Mouse (Mus musculus) midbrain, embryonic 11.5 days (tissue): ENCODE measurements around the gene Tjap1. TPM values are rescaled to one million over a fixed set of nuclear protein-coding genes. Genes with fewer than 3 reads are reported as not detected.

ENCODE experiments used
- ATAC-seq: fragments of 200-750 bp; cut with Nextera tagmentation; 2 replicates; pipeline ENCODE4 v1.8.0; 2017; ENCODE audit warnings: moderate TSS enrichment, moderate library complexity; ENCODE audit not compliant: low FRiP score
- DNase-seq: peaks from one replicate; pipeline ENCODE4 v3.0.0; 2015; ENCODE audit warnings: low spot score; ENCODE audit errors: missing footprints
- H3K27ac ChIP-seq: fragments of 300-500 bp; sonication (generic); 2 replicates; pipeline ENCODE4 v1.5.1; 2014; ENCODE audit warnings: low read depth, low read length
- H3K27me3 ChIP-seq: fragments of 300-500 bp; sonication (generic); 2 replicates; pipeline ENCODE4 v1.6.1; 2014; ENCODE audit warnings: mild to moderate bottlenecking, low read length, moderate library complexity, mixed read lengths; ENCODE audit not compliant: control insufficient read depth, insufficient read depth
- H3K36me3 ChIP-seq: fragments of 300-500 bp; sonication (generic); 2 replicates; pipeline ENCODE4 v1.6.1; 2014; ENCODE audit warnings: mild to moderate bottlenecking, low read length, moderate library complexity, mixed read lengths; ENCODE audit not compliant: control insufficient read depth, insufficient read depth
- H3K4me1 ChIP-seq: fragments of 300-500 bp; sonication (generic); 2 replicates; pipeline ENCODE4 v1.6.1; 2014; ENCODE audit warnings: low read length; ENCODE audit not compliant: control insufficient read depth, insufficient read depth
- H3K4me2 ChIP-seq: fragments of 300-500 bp; sonication (generic); 2 replicates; pipeline ENCODE4 v1.6.1; 2014; ENCODE audit warnings: mild to moderate bottlenecking, moderate library complexity
- H3K4me3 ChIP-seq: fragments of 300-500 bp; sonication (generic); 2 replicates; pipeline ENCODE4 v1.5.1; 2014; ENCODE audit warnings: low read depth, low read length
- H3K9ac ChIP-seq: fragments of 300-500 bp; sonication (generic); 2 replicates; pipeline ENCODE4 v1.6.1; 2014; ENCODE audit warnings: low read length
- H3K9me3 ChIP-seq: fragments of 300-500 bp; sonication (generic); 2 replicates; pipeline ENCODE4 v1.6.1; 2016; ENCODE audit warnings: low read length; ENCODE audit not compliant: control insufficient read depth
- WGBS: fragments of 180-500 bp; shearing (Covaris S2); extraction: QIAGEN DNeasy Blood & Tissue Kit; methylation state at CpG from one replicate; pipeline ENCODE4 v1.1.7; 2014; 5-methylcytosine and 5-hydroxymethylcytosine counted together
- polyA plus RNA-seq: library from polyadenylated mRNA; unstranded; fragments of >200 nt; fragmentation: Nextera tagmentation; extraction: Ambion mirVana; gene quantifications from 2 replicates; pipeline ENCODE4 v1.2.1, GENCODE M21; 2014

Tjap1 gene
- polyA plus RNA-seq, 1 experiment from 2014 or later: 51.0 TPM

DNA sequence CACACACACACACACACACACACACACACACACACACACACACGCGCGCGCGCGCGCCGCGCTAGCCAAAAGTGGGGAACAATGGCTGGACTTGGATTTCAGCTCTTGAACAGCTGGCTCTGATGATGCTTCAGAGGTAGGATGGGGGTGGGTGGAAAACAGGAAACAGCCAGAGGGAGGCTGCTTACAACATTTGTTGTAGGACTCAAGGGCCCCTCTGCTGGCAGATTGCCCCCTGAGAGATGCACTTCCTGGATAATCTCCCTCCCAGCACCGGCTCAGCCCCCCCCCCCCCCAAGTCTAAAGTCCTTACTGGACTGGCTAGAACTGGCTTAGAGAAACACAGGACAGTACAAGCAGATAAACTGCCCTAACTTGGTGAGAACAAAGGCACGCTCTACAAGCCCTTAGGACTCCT, 4.9 kb upstream of the Tjap1 start:
- Histone ChIP-seq H3K9ac (no peak overlapping the region), H3K4me1 (peaks cover 4% of the 10 kb centered on the region; the same call in 1 of the 2 replicates), H3K4me3 (no peak overlapping the region), H3K9me3 (no peaks in the 10 kb centered on the region), H3K4me2 (no peak overlapping the region), H3K36me3 (no peaks in the 10 kb centered on the region), H3K27ac (no peak overlapping the region), H3K27me3 (no peaks in the 10 kb centered on the region)
- 74% methylated on average over 11 of the region's 11 CpGs for WGBS
- no peak for DNase-seq
- ATAC-seq: no peak

DNA sequence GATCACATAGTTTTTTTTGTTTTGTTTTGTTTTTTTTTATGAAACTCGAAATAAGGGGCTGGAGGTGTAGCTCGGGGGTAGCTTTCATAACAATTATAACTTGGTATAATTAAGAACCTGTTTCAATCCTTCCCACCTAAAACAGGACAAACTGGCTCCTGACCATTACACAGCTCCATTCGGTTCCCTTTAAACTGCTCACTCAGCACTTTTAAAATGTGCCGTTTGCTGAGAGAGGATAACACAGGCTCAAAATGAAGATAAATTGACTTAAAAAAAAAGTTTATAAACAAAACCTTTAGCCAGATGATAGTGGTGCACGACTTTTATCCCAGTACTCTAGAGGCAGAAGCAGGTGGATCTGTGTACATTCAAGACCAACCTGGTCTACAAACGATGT, 2.6 kb upstream of the Tjap1 start:
- DNase-seq (no peak), ATAC-seq (no peak)
- H3K4me1 ChIP-seq: peaks cover 12% of the 10 kb centered on the region; the same call in 1 of the 2 replicates
- no peaks in the 10 kb centered on the region for H3K36me3 ChIP-seq
- no peak overlapping the region for H3K9ac ChIP-seq
- H3K4me3 ChIP-seq: no peak overlapping the region
- no peak overlapping the region for H3K4me2 ChIP-seq
- WGBS: 72% methylated on average over 6 of the region's 6 CpGs
- H3K27me3 ChIP-seq: no peaks in the 10 kb centered on the region
- no peaks in the 10 kb centered on the region for H3K9me3 ChIP-seq
- no peak overlapping the region for H3K27ac ChIP-seq

DNA sequence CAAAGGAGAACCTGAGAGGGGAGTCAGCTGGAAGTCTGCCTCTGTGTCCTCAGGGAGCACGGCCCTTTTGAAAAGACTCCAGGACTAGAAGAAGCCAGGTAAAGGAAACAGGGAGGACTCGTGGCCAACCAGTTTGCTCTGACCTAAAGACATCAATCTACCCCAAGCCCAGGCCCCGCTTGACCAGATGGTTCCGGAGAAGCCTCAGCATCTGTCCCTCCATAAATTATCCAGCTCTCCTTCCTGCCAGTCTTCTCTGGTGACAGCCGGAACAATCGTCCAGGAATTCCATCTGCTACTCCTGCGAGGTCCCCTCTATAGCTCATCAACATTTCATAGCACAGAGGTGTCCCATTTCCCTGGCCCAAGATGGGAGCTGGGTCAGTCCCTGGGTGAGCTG, 1.8 kb upstream of the Tjap1 start:
- no peak overlapping the region for H3K9ac ChIP-seq
- ATAC-seq (no peak), DNase-seq (no peak)
- H3K36me3 ChIP-seq: no peaks in the 10 kb centered on the region; the same call in 1 of the 2 replicates
- H3K4me1 ChIP-seq: peaks cover 12% of the 10 kb centered on the region; the same call in 1 of the 2 replicates
- H3K27ac ChIP-seq: no peak overlapping the region
- H3K4me2 ChIP-seq: no peak overlapping the region
- H3K9me3 ChIP-seq: no peaks in the 10 kb centered on the region
- 62% methylated on average over 7 of the region's 7 CpGs for WGBS
- no peaks in the 10 kb centered on the region for H3K27me3 ChIP-seq
- no peak overlapping the region for H3K4me3 ChIP-seq

DNA sequence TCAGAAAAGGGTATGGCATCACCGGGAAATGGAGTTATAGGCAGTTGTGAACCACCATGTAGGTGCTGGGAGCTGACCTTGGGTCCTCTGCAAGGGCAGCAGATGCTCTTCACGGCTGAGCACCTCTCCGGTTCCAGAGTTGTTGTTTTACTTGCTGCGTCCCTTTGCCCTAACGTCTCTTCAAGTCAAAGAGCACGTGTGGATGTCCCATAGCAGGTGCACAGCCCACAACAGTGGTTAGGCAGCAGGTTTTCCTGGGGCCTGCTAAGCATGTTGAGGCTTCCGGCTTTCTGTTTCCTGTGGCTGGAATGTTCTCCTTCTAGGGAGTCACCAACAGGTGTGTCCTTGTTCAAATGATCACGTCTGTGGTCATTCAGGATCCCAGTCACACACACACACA, 1.1 kb upstream of the Tjap1 start:
- WGBS: 87% methylated on average over 8 of the region's 8 CpGs
- Histone ChIP-seq H3K36me3 (no peaks in the 10 kb centered on the region; the same call in 1 of the 2 replicates), H3K4me1 (peaks cover 12% of the 10 kb centered on the region; the same call in 1 of the 2 replicates), H3K27ac (no peak overlapping the region), H3K9ac (no peak overlapping the region), H3K27me3 (no peaks in the 10 kb centered on the region), H3K9me3 (no peaks in the 10 kb centered on the region), H3K4me2 (no peak overlapping the region), H3K4me3 (no peak overlapping the region)
- ATAC-seq (no peak), DNase-seq (no peak)

DNA sequence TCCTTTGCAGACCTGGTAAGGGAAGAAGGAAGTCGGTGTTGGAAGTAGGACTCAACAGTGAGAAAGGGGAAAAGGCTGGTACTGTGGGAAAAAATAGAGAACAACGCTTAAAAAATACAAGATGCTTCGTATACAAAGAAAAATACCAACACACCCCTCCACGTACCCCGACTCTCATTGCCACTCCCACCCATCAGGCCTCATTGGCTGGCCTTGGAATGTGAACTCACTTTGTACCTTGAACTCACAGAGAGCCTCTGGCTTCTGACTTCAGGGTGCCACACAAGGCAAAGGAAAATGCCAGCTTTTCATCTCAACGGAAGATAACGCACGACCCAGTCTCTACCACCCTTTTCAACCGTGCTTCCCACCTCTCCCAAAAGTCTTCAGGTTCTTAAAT, 314 bp upstream of the Tjap1 start:
- no peak for DNase-seq
- Histone ChIP-seq H3K4me3 (peak overlapping the region; percentile 61), H3K9ac (peak overlapping the region; percentile 24; the same call in 1 of the 2 replicates), H3K36me3 (peaks cover 4% of the 10 kb centered on the region; the same call in 1 of the 2 replicates), H3K27me3 (no peaks in the 10 kb centered on the region), H3K9me3 (no peaks in the 10 kb centered on the region), H3K4me1 (peaks cover 12% of the 10 kb centered on the region; the same call in 1 of the 2 replicates), H3K4me2 (peak overlapping the region; percentile 55), H3K27ac (no peak overlapping the region)
- ATAC-seq: no peak
- 25% methylated on average over 9 of the region's 9 CpGs for WGBS

DNA sequence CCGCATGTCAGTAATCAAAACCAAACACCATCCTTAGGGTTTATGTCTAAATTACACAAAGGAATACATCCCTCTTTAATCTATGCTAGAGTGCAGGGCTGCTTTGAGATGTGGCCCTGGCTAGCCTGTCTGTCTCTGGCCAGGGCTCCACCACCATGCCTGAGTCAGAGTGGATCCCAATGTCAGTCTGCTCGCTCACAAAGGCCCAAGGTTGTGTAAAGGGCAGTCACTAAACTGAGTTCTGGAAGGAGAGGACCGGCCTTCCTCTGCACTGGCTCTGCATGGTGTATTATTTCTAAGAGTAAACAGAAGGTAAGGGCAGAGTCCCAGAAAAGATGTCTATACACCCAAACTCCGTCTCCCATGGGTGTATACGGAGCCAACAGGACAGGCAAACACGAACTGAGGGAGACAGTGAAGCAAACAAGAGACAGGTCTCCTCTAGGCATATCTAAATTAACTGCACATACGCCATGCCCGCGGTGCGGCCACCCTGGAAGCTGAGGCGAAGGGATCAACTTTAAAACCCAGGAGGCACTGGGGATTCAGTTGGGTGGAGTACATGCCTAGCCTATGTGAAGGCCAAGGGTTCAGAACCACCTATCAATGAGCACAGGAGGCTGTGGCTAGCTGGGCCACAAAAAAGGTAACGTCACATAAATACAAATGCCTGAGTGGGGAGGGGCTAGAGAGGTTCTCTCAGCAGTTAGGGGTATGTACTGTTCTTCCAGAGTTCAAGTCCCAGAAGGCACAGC, 4.6 kb downstream of the Tjap1 start:
- Histone ChIP-seq H3K4me2 (no peak overlapping the region), H3K36me3 (peaks cover 9% of the 10 kb centered on the region; the same call in 1 of the 2 replicates), H3K27ac (no peak overlapping the region), H3K27me3 (no peaks in the 10 kb centered on the region), H3K9ac (no peak overlapping the region), H3K4me1 (peaks cover 10% of the 10 kb centered on the region; the same call in 1 of the 2 replicates), H3K9me3 (no peaks in the 10 kb centered on the region), H3K4me3 (no peak overlapping the region)
- DNase-seq (no peak), ATAC-seq (no peak)
- 88% methylated on average over 12 of the region's 12 CpGs for WGBS

DNA sequence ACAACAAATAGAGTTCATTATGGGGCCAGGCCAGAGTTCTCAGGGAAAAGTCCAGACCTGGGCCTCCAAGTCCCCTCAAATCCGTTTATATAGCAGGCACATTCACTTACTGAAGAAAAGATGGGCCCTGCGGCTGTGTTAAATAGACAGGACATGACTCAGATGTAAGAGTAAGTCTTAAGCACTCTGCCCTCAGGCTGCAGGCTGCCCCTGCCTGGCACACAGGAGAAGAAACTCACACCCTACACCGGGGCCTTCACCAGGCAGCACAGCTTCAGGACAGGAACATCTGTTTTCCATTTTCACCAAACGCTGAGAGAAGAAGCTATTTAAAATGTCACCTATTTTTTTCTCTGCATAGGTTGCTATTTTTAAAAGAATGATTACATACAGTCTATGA, 5.2 kb downstream of the Tjap1 start:
- no peak overlapping the region for H3K9ac ChIP-seq
- ATAC-seq (no peak), DNase-seq (no peak)
- no peak overlapping the region for H3K4me2 ChIP-seq
- 78% methylated on average over 4 of the region's 4 CpGs for WGBS
- H3K4me3 ChIP-seq: no peak overlapping the region
- no peak overlapping the region for H3K27ac ChIP-seq
- H3K4me1 ChIP-seq: peaks cover 8% of the 10 kb centered on the region; the same call in 1 of the 2 replicates
- peaks cover 9% of the 10 kb centered on the region; the same call in 1 of the 2 replicates for H3K36me3 ChIP-seq
- H3K9me3 ChIP-seq: no peaks in the 10 kb centered on the region
- no peaks in the 10 kb centered on the region for H3K27me3 ChIP-seq

DNA sequence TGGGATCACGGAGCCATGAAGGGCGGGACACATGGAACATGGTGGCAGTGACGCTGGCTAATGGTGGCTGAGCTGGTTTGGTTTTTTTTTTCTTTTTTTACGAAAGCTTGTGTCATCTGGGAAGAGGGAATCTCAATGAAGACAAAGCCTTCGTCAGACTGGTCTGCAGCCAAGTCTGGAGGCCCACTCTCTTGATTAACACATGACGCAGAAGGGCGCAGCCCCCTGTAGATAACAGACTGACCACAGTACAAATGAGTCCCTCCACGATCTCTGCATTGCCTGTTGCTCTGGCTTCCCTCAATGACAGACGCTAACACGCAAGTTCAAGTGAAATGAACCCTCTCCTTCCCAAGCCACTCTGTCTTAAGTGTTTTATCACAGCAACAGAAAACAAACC, 7.3 kb downstream of the Tjap1 start:
- no peaks in the 10 kb centered on the region for H3K9me3 ChIP-seq
- no peaks in the 10 kb centered on the region for H3K27me3 ChIP-seq
- H3K9ac ChIP-seq: no peak overlapping the region
- H3K4me2 ChIP-seq: no peak overlapping the region
- no peak overlapping the region for H3K4me3 ChIP-seq
- peaks cover 14% of the 10 kb centered on the region for H3K36me3 ChIP-seq
- no peaks in the 10 kb centered on the region for H3K4me1 ChIP-seq
- no peak for DNase-seq
- H3K27ac ChIP-seq: no peak overlapping the region
- no peak for ATAC-seq
- 93% methylated on average over 10 of the region's 10 CpGs for WGBS

DNA sequence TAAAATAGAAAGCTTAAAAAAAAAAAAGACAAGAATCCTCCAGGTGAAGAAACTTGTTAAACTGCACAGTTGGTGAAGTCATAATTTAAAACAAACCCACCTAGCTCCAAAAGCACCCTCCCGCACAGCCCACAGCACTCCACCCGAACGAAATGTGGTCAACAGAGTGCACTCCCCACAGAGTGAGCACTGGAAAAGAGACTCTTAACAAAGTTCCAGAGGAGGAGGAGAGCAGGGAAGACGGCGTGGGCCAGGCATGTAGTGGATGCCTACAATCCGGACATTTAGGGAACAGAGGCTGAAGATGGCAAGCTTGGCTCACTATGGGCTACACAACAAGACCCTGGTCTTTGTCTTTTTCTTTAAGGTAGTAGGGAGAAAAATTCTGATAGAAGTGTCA, 7.8 kb downstream of the Tjap1 start:
- Histone ChIP-seq H3K4me2 (no peak overlapping the region), H3K4me1 (no peaks in the 10 kb centered on the region), H3K27ac (no peak overlapping the region), H3K27me3 (no peaks in the 10 kb centered on the region), H3K9ac (no peak overlapping the region), H3K36me3 (peaks cover 14% of the 10 kb centered on the region), H3K9me3 (no peaks in the 10 kb centered on the region), H3K4me3 (no peak overlapping the region)
- 84% methylated on average over 6 of the region's 6 CpGs for WGBS
- no peak for DNase-seq
- ATAC-seq: no peak
